Mouse (Mus musculus): Measurements from ENCODE around the gene Mapk1ip1l.

DNA sequence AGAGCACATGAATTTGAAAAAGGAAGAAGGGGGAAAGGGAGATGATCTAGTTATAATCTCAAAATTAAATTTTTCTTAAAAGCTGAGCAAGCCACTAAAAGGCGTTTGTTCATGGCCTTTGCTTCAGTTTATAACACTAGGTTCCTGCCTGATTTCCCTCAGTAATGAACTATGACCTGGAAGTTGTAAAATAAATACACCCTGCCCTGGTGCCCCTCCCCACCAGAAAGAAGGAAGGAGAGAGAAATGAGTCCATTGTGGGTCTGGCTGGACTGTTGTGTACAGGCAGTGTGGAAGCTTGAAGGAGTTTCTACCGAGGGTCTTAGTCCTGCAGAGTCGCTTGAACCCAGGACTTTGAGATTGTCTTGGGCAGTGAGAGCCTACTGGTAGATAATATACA lies 9.6 kb downstream of the Mapk1ip1l start:
- no peak for TF ChIP-seq CTCF (IDR thresholded peaks at IDR 0.05; ENCODE audit: low read depth, low read length)
- no peak for TF ChIP-seq POLR2AphosphoS5 (IDR thresholded peaks at IDR 0.05; ENCODE audit: insufficient replicate concordance, low read depth, low read length)
